Mouse (Mus musculus) midbrain, embryonic 12.5 days (tissue): Measurements from ENCODE around the gene D630023F18Rik. TPM values are rescaled to one million over a fixed set of nuclear protein-coding genes. Genes with fewer than 3 reads are reported as not detected.

Experiments used
- ATAC-seq: fragments of 200-750 bp; cut with Nextera tagmentation; 2 replicates; pipeline ENCODE4 v1.8.0; 2017; ENCODE audit warnings: low read depth, moderate TSS enrichment, moderate library complexity; ENCODE audit not compliant: low FRiP score
- H3K27ac ChIP-seq: fragments of 300-500 bp; sonication (generic); replicated peaks from 2 replicates; pipeline ENCODE4 v1.5.1; 2016; ENCODE audit warnings: mild to moderate bottlenecking
- H3K27me3 ChIP-seq: fragments of 300-500 bp; sonication (generic); 2 replicates; pipeline ENCODE4 v1.6.1; 2016; ENCODE audit warnings: mild to moderate bottlenecking
- H3K36me3 ChIP-seq: fragments of 300-500 bp; sonication (generic); 2 replicates; pipeline ENCODE4 v1.6.1; 2016
- H3K4me1 ChIP-seq: fragments of 300-500 bp; sonication (generic); 2 replicates; pipeline ENCODE4 v1.6.1; 2016
- H3K4me2 ChIP-seq: fragments of 300-500 bp; sonication (generic); replicated peaks from 2 replicates; pipeline ENCODE4 v1.6.1; 2016; ENCODE audit warnings: mild to moderate bottlenecking, moderate library complexity
- H3K4me3 ChIP-seq: fragments of 300-500 bp; sonication (generic); 2 replicates; pipeline ENCODE4 v1.5.1; 2016; ENCODE audit warnings: mild to moderate bottlenecking
- H3K9ac ChIP-seq: fragments of 300-500 bp; sonication (generic); replicated peaks from 2 replicates; pipeline ENCODE4 v1.6.1; 2016; ENCODE audit warnings: mild to moderate bottlenecking, moderate library complexity
- H3K9me3 ChIP-seq: fragments of 300-500 bp; sonication (generic); 2 replicates; pipeline ENCODE4 v1.6.1; 2016; ENCODE audit warnings: mild to moderate bottlenecking
- WGBS: fragments of 180-500 bp; shearing (Covaris S2); methylation state at CpG from one replicate; pipeline ENCODE4 v1.1.7; 2016; 5-methylcytosine and 5-hydroxymethylcytosine counted together
- polyA plus RNA-seq: library from polyadenylated mRNA; unstranded; fragments of >200 nt; fragmentation: Nextera tagmentation; extraction: Ambion mirVana; gene quantifications from 2 replicates; pipeline ENCODE4 v1.2.1, GENCODE M21; 2016

D630023F18Rik gene
- polyA plus RNA-seq, 1 experiment from 2014 or later: not detected

DNA sequence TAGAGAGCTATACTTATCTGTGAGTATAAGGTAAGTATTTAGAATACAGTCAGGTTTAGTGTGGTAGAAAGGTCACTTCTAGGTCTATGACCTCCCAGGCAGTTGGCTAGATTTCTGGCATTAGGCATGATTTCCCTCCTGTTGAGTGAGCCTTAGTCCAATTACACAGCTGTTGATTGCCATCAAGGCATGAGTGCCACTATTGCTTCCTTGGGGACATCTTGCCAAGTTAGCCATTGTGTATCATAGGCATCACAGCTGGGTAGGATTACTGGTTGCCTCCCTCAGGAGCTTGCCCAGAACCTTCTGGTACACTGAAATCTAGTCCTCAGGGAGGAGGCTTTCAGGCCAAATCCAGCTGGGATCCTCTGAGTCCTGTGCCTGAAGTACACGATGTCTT, 9.8 kb upstream of the D630023F18Rik start:
- Histone ChIP-seq H3K36me3 (no peaks in the 10 kb centered on the region), H3K27ac (no peak overlapping the region), H3K4me1 (no peaks in the 10 kb centered on the region), H3K27me3 (no peaks in the 10 kb centered on the region), H3K9ac (no peak overlapping the region), H3K9me3 (no peaks in the 10 kb centered on the region), H3K4me2 (no peak overlapping the region), H3K4me3 (no peak overlapping the region)
- WGBS: 96% methylated on average over 1 of the region's 1 CpGs
- no peak for ATAC-seq

- no peak for ATAC-seq
- Histone ChIP-seq H3K4me3 (no peak overlapping the region), H3K9me3 (no peaks in the 10 kb centered on the region), H3K27ac (no peak overlapping the region), H3K27me3 (no peaks in the 10 kb centered on the region), H3K36me3 (no peaks in the 10 kb centered on the region), H3K4me2 (no peak overlapping the region), H3K4me1 (no peaks in the 10 kb centered on the region), H3K9ac (no peak overlapping the region)
- 86% methylated on average over 1 of the region's 1 CpGs for whole genome bisulfite sequencing
Measured at GRCm38 (mm10) chr1:65131671-65132070, 8.7 kb upstream of the D630023F18Rik start.

- H3K27me3 ChIP-seq: no peaks in the 10 kb centered on the region
- no peaks in the 10 kb centered on the region for H3K9me3 ChIP-seq
- H3K4me1 ChIP-seq: no peaks in the 10 kb centered on the region
- no peak overlapping the region for H3K4me2 ChIP-seq
- no peak overlapping the region for H3K4me3 ChIP-seq
- no peak for ATAC-seq
- 75% methylated on average over 3 of the region's 3 CpGs for WGBS
- H3K27ac ChIP-seq: no peak overlapping the region
- H3K9ac ChIP-seq: no peak overlapping the region
- no peaks in the 10 kb centered on the region for H3K36me3 ChIP-seq
Measured at GRCm38 (mm10) chr1:65130226-65130625, 7.2 kb upstream of the D630023F18Rik start.

- Histone ChIP-seq H3K4me2 (no peak overlapping the region), H3K9me3 (no peaks in the 10 kb centered on the region), H3K36me3 (no peaks in the 10 kb centered on the region), H3K9ac (no peak overlapping the region), H3K27me3 (no peaks in the 10 kb centered on the region), H3K4me1 (no peaks in the 10 kb centered on the region), H3K27ac (no peak overlapping the region), H3K4me3 (no peak overlapping the region)
- ATAC-seq: no peak
- WGBS: 86% methylated on average over 3 of the region's 3 CpGs
Measured at GRCm38 (mm10) chr1:65129634-65130180, 6.7 kb upstream of the D630023F18Rik start.

GRCm38 (mm10) chr1:65119438-65119837, 3.6 kb downstream of the D630023F18Rik start, which contains the start of gene Gm28845:
Gene Gm28845, minus strand, starts transcription at chr1:65119558.
- H3K4me2 ChIP-seq: no peak within 1 kb of the TSS
- H3K9ac ChIP-seq: no peak within 1 kb of the TSS
- no peaks in the 10 kb centered on the region for H3K9me3 ChIP-seq
- no peaks in the 10 kb centered on the region for H3K36me3 ChIP-seq
- WGBS: 69% methylated on average over 1 of the region's 1 CpGs
- no peak within 1 kb of the TSS for H3K27ac ChIP-seq
- H3K27me3 ChIP-seq: no peaks in the 10 kb centered on the region
- no peak within 1 kb of the TSS for H3K4me3 ChIP-seq
- no peak for ATAC-seq
- H3K4me1 ChIP-seq: no peaks in the 10 kb centered on the region

DNA sequence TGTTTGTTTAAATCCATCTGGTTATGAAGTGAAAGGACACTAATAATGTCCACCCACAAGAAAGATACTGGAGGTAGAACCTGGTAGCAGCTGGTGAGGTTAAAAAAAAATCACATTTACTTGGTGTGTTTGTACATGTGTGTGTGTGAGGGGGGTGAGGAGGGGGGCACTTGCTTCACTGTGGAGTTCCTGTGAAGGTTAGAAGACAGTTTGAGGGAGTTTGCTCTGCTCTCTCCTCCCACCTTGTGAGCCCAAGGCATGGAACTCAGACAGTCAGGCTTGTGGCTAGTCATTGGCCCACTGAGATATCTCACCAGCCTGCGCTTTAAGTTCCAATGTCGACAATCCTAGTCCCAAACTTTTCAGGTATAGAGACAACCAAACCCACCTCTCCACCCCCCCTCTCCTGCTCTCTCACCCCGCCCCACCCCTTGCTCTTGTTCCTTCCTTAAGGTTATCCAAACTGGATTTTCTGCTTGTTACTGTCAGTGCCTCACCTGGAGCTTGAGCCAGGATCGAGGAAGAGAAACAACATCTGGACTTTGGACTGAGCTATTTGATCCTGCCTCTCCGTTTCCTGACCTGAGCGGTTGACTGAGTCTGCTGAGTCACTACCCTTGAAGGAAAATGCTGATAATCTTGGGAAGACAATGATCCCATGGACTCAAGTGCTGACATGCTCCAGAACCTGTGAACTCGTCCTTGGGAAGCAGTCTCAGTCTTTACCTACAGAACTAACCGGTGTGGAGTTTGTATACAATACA, 4.7 kb downstream of the D630023F18Rik start:
- Histone ChIP-seq H3K36me3 (no peaks in the 10 kb centered on the region), H3K4me3 (no peak overlapping the region)
- 76% methylated on average over 8 of the region's 8 CpGs for WGBS

GRCm38 (mm10) chr1:65113536-65114172, 9.4 kb downstream of the D630023F18Rik start:
- Histone ChIP-seq H3K27me3 (no peaks in the 10 kb centered on the region), H3K4me2 (no peak overlapping the region), H3K4me1 (no peaks in the 10 kb centered on the region), H3K9ac (no peak overlapping the region), H3K9me3 (no peaks in the 10 kb centered on the region), H3K27ac (no peak overlapping the region), H3K4me3 (no peak overlapping the region), H3K36me3 (no peaks in the 10 kb centered on the region)
- 90% methylated on average over 5 of the region's 5 CpGs for WGBS
- ATAC-seq: no peak

More for the DNA sequence above, 4.7 kb downstream of the D630023F18Rik start:
- H3K4me1 ChIP-seq: no peaks in the 10 kb centered on the region
- no peak overlapping the region for H3K27ac ChIP-seq
- no peak for ATAC-seq
- H3K27me3 ChIP-seq: no peaks in the 10 kb centered on the region
- no peak overlapping the region for H3K4me2 ChIP-seq
- no peak overlapping the region for H3K9ac ChIP-seq
- H3K9me3 ChIP-seq: no peaks in the 10 kb centered on the region

- Histone ChIP-seq H3K9me3 (no peaks in the 10 kb centered on the region), H3K4me2 (peak overlapping the region; percentile 18; the same call in 1 of the 2 replicates), H3K4me1 (no peaks in the 10 kb centered on the region), H3K4me3 (no peak overlapping the region), H3K36me3 (no peaks in the 10 kb centered on the region), H3K9ac (no peak overlapping the region), H3K27ac (no peak overlapping the region), H3K27me3 (no peaks in the 10 kb centered on the region)
- ATAC-seq: no peak
- WGBS: 62% methylated on average over 14 of the region's 14 CpGs
Measured at GRCm38 (mm10) chr1:65112807-65113196, 10.2 kb downstream of the D630023F18Rik start.

DNA sequence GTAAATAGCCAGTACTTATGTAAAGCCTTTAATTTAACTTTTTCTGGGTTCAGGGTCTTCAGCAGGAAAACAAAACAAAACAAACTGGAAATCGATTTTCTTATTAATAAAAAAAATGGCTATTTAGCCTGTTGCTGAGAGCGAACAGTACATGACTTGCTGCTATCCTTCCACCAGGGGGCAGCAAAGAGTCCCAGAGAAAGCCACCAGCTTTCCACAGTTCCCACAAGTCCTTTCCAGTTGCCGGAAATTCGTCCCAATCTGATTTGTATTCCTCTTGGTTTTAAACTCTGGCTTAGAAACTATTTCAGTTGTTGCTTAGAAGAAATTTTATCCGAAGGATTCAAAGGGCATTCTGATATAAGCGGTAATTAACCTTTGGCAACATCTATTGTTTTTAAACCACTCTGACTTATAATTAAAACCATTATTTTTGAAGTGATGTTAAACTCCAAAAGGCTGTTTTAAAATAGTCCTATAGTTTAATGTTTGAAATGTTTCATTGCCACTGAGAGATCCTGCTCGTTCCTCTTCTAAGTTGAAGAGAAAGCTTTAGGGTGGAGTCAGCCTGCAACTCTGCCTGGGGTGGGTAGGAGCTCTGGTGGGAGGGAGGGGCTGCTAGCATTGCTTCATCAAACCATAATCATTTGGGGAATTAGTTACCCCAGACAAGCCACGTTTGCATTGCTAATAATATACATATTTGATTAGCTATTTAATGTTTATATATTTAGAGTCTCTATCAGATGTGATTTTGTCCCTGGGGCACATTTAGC, 10.8 kb downstream of the D630023F18Rik start:
- no peak overlapping the region for H3K27ac ChIP-seq
- no peaks in the 10 kb centered on the region for H3K4me1 ChIP-seq
- WGBS: 16% methylated on average over 8 of the region's 8 CpGs
- H3K4me2 ChIP-seq: peak overlapping the region; percentile 18; the same call in 1 of the 2 replicates
- 0 out of 2 replicates have a peak, but pooled peaks have one; percentile 34 for ATAC-seq
- no peak overlapping the region for H3K9ac ChIP-seq
- no peak overlapping the region for H3K4me3 ChIP-seq
- no peaks in the 10 kb centered on the region for H3K27me3 ChIP-seq
- no peaks in the 10 kb centered on the region for H3K9me3 ChIP-seq
- H3K36me3 ChIP-seq: no peaks in the 10 kb centered on the region

DNA sequence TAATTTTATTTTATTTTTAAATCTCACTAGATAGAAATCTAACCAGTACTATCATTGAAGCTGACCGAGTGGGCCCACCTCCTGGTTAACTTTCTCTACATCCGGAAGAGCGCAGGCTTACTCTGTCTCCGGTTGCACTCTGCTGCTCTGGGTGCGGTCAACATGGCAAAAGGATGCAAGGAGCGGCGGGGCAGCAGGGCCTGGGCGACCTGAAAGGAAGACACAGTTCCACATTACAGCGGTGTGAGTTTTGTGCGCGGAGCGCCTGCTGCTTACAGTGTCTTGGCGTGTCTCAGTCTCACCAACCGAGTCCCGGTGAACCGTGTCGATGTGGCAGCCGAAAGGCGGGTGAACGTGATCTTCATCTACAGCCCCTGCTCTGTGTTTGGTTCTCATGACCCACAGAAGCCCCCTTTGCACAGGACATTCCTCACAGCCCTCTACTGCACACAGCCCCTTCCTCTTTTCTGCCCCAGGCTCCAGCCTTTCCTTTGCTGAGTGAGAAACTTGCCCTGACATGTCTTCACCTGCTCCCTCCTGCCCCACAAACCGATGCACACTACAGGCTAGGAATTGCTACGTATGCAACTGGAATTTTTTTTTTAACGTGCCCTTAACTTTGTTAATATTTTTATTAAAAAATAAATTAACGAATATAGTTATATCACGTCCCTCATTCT, 13.1 kb downstream of the D630023F18Rik start:
- ATAC-seq: no peak

DNA sequence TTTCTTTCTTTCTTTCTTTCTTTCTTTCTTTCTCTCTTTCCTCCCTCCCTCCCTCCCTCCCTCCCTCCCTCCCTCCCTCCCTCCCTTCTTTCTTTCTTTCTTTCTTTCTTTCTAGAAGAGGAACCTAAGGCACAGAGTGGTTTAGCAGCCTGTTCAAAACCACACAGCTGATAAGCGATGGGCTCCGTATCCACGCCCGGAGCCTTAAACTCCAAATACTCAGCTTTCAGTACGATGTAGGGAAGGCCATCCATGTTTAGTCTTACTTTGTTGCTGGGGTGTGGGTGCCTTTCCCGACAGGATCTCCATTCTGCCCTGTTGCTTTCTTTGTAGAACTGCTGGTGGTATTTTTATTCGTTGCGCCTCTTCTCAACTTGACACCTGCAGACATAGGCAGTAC, 13.8 kb downstream of the D630023F18Rik start:
- WGBS: 91% methylated on average over 8 of the region's 8 CpGs
- Histone ChIP-seq H3K36me3 (no peaks in the 10 kb centered on the region), H3K27me3 (no peaks in the 10 kb centered on the region), H3K4me3 (no peak overlapping the region), H3K4me2 (no peak overlapping the region), H3K9ac (no peak overlapping the region), H3K27ac (no peak overlapping the region), H3K4me1 (no peaks in the 10 kb centered on the region), H3K9me3 (no peaks in the 10 kb centered on the region)
- no peak for ATAC-seq

More for the DNA sequence above, 13.1 kb downstream of the D630023F18Rik start:
- no peak overlapping the region for H3K9ac ChIP-seq
- no peak overlapping the region for H3K27ac ChIP-seq
- H3K9me3 ChIP-seq: no peaks in the 10 kb centered on the region
- H3K4me2 ChIP-seq: no peak overlapping the region
- H3K4me3 ChIP-seq: no peak overlapping the region
- no peaks in the 10 kb centered on the region for H3K4me1 ChIP-seq
- H3K27me3 ChIP-seq: no peaks in the 10 kb centered on the region
- no peaks in the 10 kb centered on the region for H3K36me3 ChIP-seq
- WGBS: 77% methylated on average over 25 of the region's 25 CpGs
